9 mouse cellular contexts compared by ENCODE assay signal in the genomic region with DNA sequence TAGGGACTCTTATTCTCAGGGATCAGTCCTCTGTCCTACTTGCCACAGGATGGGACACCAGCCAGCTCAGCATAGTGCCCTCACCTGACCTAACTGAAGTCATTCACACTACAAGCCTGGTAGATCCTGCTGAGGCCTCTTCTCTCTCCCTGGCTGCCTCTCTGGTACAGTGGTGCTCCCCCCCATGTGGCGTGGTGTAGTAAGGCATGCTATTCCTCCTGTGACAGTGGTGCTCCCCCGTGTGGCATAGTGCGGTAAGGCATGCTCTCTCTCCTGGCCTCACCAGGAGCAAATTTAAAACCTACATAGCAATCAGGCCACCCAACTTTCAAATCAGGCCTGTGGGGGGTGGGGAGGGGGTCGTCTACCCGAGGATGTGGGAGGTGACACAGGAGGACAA. TPM values are rescaled to one million over a fixed set of nuclear protein-coding genes. Genes with fewer than 3 reads are reported as not detected.
DNase-seq lines count a peak whose midpoint lies in the region; ATAC-seq and TF ChIP-seq lines count a peak whose summit lies in the region.
"Had no signal": no experiment of that assay in that cellular context is flagged by ENCODE, and none has a peak within 500 bp of the region (broad histone marks: within the 10 kb centered on the region; RNA-seq: fewer than 3 reads in every experiment).

No protein-coding gene starts in this region.

- H3K4me2 ChIP-seq in embryonic facial prominence, embryonic 13.5 days = no peak overlapping the region
- no peak overlapping the region for H3K4me2 ChIP-seq in kidney, postnatal 0 days (ENCODE audit: low read length)
- H3K4me2 ChIP-seq in liver, embryonic 11.5 days = no peak overlapping the region

- 7% methylated on average over 5 of the region's 5 CpGs for WGBS in embryonic facial prominence, embryonic 13.5 days
- WGBS in kidney, postnatal 0 days = 3% methylated on average over 5 of the region's 5 CpGs
- 8% methylated on average over 5 of the region's 5 CpGs for WGBS in liver, embryonic 11.5 days

- H3K36me3 ChIP-seq in embryonic facial prominence, embryonic 13.5 days = no peaks in the 10 kb centered on the region
- H3K36me3 ChIP-seq in kidney, postnatal 0 days (ENCODE audit: insufficient read depth, low read length) = no peaks in the 10 kb centered on the region
- H3K36me3 ChIP-seq in liver, embryonic 11.5 days (ENCODE audit: control insufficient read depth, insufficient read depth, low read length) = no peaks in the 10 kb centered on the region

- peaks cover 6% of the 10 kb centered on the region; the same call in 1 of the 2 replicates for H3K4me1 ChIP-seq in embryonic facial prominence, embryonic 13.5 days
- no peaks in the 10 kb centered on the region for H3K4me1 ChIP-seq in kidney, postnatal 0 days (replicated peaks; ENCODE audit: insufficient read depth, low read length)
- no peaks in the 10 kb centered on the region for H3K4me1 ChIP-seq in liver, embryonic 11.5 days (replicated peaks; ENCODE audit: control insufficient read depth, insufficient read depth, low read length)

- no peak overlapping the region for H3K27ac ChIP-seq in embryonic facial prominence, embryonic 13.5 days
- H3K27ac ChIP-seq in kidney, postnatal 0 days = no peak overlapping the region
- no peak overlapping the region for H3K27ac ChIP-seq in liver, embryonic 11.5 days (ENCODE audit: low read depth, low read length)

- peak; percentile 81 to 87 for DNase-seq in CD8-positive naive resting alpha-beta T cell, adult 2 months (ENCODE audit: low read depth in 2 of 2, low spot score in 2 of 2)
- DNase-seq in adrenal gland, postnatal 4 days (ENCODE audit: low spot score in 2 of 2) = peak; percentile 72 to 75
- DNase-seq in heart, adult 9 months (ENCODE audit: low spot score in 2 of 2) = peak; percentile 43 to 68
- DNase-seq in kidney, postnatal 0 days (ENCODE audit: low spot score) = peak; percentile 95
- peak; percentile 76 for DNase-seq in liver, embryonic 11.5 days (ENCODE audit: low spot score)
- DNase-seq in testis, postnatal 10 days (ENCODE audit: low spot score) = peak; percentile 93

- ATAC-seq in embryonic facial prominence, embryonic 13.5 days (ENCODE audit: insufficient number of reproducible peaks, insufficient read depth, low FRiP score, low TSS enrichment, low read depth) = 0 out of 2 replicates have a peak, but pooled peaks have one; percentile 44
- ATAC-seq in kidney, postnatal 0 days (replicated peaks; ENCODE audit: low FRiP score, low read depth) = peak; percentile 57; the same call in 1 of the 2 replicates
- ATAC-seq in liver, embryonic 11.5 days (replicated peaks; ENCODE audit: low FRiP score) = 0 out of 2 replicates have a peak, but pooled peaks have one; percentile 58
- peak; percentile 85 for ATAC-seq in neutrophil, adult 5-6 weeks (ENCODE audit: extremely low read depth, insufficient number of reproducible peaks, low FRiP score, poor library complexity, severe bottlenecking)

- no peak overlapping the region for H3K4me3 ChIP-seq in embryonic facial prominence, embryonic 13.5 days
- H3K4me3 ChIP-seq in kidney, postnatal 0 days (replicated peaks; ENCODE audit: low read depth, low read length) = no peak overlapping the region
- no peak overlapping the region for H3K4me3 ChIP-seq in liver, embryonic 11.5 days (ENCODE audit: low read depth, low read length)
- H3K4me3 ChIP-seq: megakaryocyte, embryonic 14.5 days had no signal

- no peaks in the 10 kb centered on the region for H3K9me3 ChIP-seq in embryonic facial prominence, embryonic 13.5 days
- H3K9me3 ChIP-seq in kidney, postnatal 0 days (replicated peaks; ENCODE audit: low read length) = no peaks in the 10 kb centered on the region
- no peaks in the 10 kb centered on the region for H3K9me3 ChIP-seq in liver, embryonic 11.5 days (ENCODE audit: control insufficient read depth, low read length)
- H3K9me3 ChIP-seq: megakaryocyte, embryonic 14.5 days had no signal

- TF ChIP-seq CTCF in kidney, postnatal 0 days (IDR thresholded peaks at IDR 0.05; ENCODE audit: low read depth) = peak; percentile 100

- 0 out of 2 replicates have a peak overlapping the region, but pooled peaks have one; percentile 6 for H3K9ac ChIP-seq in embryonic facial prominence, embryonic 13.5 days
- no peak overlapping the region for H3K9ac ChIP-seq in kidney, postnatal 0 days (ENCODE audit: low read depth, low read length)
- H3K9ac ChIP-seq in liver, embryonic 11.5 days (ENCODE audit: low read depth, low read length) = no peak overlapping the region

- no peaks in the 10 kb centered on the region for H3K27me3 ChIP-seq in embryonic facial prominence, embryonic 13.5 days
- H3K27me3 ChIP-seq in kidney, postnatal 0 days (ENCODE audit: insufficient read depth, low read length) = no peaks in the 10 kb centered on the region
- H3K27me3 ChIP-seq in liver, embryonic 11.5 days (replicated peaks; ENCODE audit: control insufficient read depth, insufficient read depth, low read length) = no peaks in the 10 kb centered on the region; the same call in 1 of the 2 replicates

RNA-seq across cellular contexts. Expression of gene Dnah17, which starts 26.4 kb away (rescaled TPM):
- total RNA-seq in adrenal gland, postnatal 4 days (2021) = under 1 TPM; 0.08 to 0.42 TPM
- 0.20 and 0.29 TPM in 2 replicates for polyA plus RNA-seq in embryonic facial prominence, embryonic 13.5 days (2015; fragmentation: Nextera tagmentation; extraction: Ambion mirVana)
- 0.08 and 0.12 TPM in 2 replicates for polyA plus RNA-seq in kidney, postnatal 0 days (2015; fragmentation: Nextera tagmentation; extraction: Ambion mirVana)
- 0.09 and 0.11 TPM in 2 replicates for polyA plus RNA-seq in liver, embryonic 11.5 days (2014; fragmentation: Nextera tagmentation; extraction: Ambion mirVana)
- total RNA-seq in neutrophil, adult 5-6 weeks (2017) = 0.86 and 1.3 TPM in 2 replicates
